Comparison of ENCODE assay signal across 13 mouse cellular contexts in the genomic region with DNA sequence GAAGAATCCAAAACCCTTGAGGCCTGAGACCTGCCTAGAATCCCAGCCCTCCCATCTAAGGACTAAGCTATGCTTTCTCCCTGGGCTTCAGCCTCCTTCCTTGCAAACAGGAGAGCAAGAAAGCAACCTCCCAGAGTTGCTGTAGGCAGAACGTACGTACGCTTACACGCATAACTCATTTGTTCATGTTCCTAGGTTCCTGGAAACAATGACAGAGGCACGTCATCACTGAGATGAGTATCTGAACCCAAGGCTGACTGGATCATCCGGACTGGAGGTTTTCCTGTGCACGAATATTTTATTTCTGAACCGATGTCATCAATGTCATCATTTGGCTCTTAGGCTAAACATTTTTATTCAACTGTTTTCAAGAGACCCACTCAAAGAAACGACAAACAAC. TPM values are rescaled to one million over a fixed set of nuclear protein-coding genes. Genes with fewer than 3 reads are reported as not detected.
DNase-seq lines count a peak whose midpoint lies in the region; ATAC-seq and TF ChIP-seq lines count a peak whose summit lies in the region.
"Had no signal": no experiment of that assay in that cellular context is flagged by ENCODE, and none has a peak within 500 bp of the region (broad histone marks: within the 10 kb centered on the region; RNA-seq: fewer than 3 reads in every experiment).

No protein-coding gene starts in this region.

- WGBS in heart, adult 2 months = 69% methylated on average over 9 of the region's 9 CpGs
- 83% methylated on average over 9 of the region's 9 CpGs for WGBS in liver, embryonic 11.5 days
- WGBS in forebrain, embryonic 15.5 days = 72% methylated on average over 9 of the region's 9 CpGs
- 45% methylated on average over 9 of the region's 9 CpGs for WGBS in olfactory bulb, adult 2 months

- no peaks in the 10 kb centered on the region for H3K79me2 ChIP-seq in heart, adult 2 months (replicated peaks; ENCODE audit: control insufficient read depth, insufficient read depth, low read length)

- ATAC-seq in liver, embryonic 11.5 days (replicated peaks; ENCODE audit: low FRiP score) = no peak
- no peak for ATAC-seq in forebrain, embryonic 15.5 days (replicated peaks)

- H3K9ac ChIP-seq in heart, adult 2 months (ENCODE audit: low read depth, low read length) = peak overlapping the region; percentile 58; the same call in 1 of the 2 replicates
- H3K9ac ChIP-seq in liver, embryonic 11.5 days (ENCODE audit: low read depth, low read length) = no peak overlapping the region
- H3K9ac ChIP-seq in forebrain, embryonic 15.5 days (replicated peaks) = peak overlapping the region; percentile 8; the same call in 1 of the 2 replicates
- H3K9ac ChIP-seq: liver, embryonic 15.5 days had no signal

- no peak for TF ChIP-seq EP300 in heart, adult 2 months (IDR thresholded peaks at IDR 0.05; ENCODE audit: insufficient read depth, low read depth, low read length)

- H3K4me3 ChIP-seq in heart, adult 2 months = peak overlapping the region; percentile 20
- no peak overlapping the region for H3K4me3 ChIP-seq in liver, embryonic 11.5 days (ENCODE audit: low read depth, low read length)
- no peak overlapping the region for H3K4me3 ChIP-seq in forebrain, embryonic 15.5 days
- peak overlapping the region; percentile 28 for H3K4me3 ChIP-seq in olfactory bulb, adult 2 months (ENCODE audit: insufficient read depth, low read depth, low read length)
- H3K4me3 ChIP-seq: erythroblast, embryonic 14.5 days; liver, embryonic 15.5 days had no signal

- peaks cover 2% of the 10 kb centered on the region; the same call in 1 of the 2 replicates for H3K36me3 ChIP-seq in heart, adult 2 months (ENCODE audit: control insufficient read depth, insufficient read depth, low read length)
- H3K36me3 ChIP-seq in liver, embryonic 11.5 days (ENCODE audit: control insufficient read depth, insufficient read depth, low read length) = peaks cover 2% of the 10 kb centered on the region; the same call in 1 of the 2 replicates
- no peaks in the 10 kb centered on the region for H3K36me3 ChIP-seq in forebrain, embryonic 15.5 days

- H3K27me3 ChIP-seq in heart, adult 2 months (ENCODE audit: control insufficient read depth, insufficient read depth, low read length) = no peaks in the 10 kb centered on the region
- H3K27me3 ChIP-seq in liver, embryonic 11.5 days (replicated peaks; ENCODE audit: control insufficient read depth, insufficient read depth, low read length) = no peaks in the 10 kb centered on the region
- H3K27me3 ChIP-seq in forebrain, embryonic 15.5 days = no peaks in the 10 kb centered on the region

- no peak for DNase-seq in heart, adult 2 months
- no peak for DNase-seq in heart, postnatal 14 days
- DNase-seq in liver, embryonic 11.5 days (ENCODE audit: low spot score) = no peak
- no peak for DNase-seq in liver
- DNase-seq in retina, embryonic 14.5 days (ENCODE audit: low spot score) = no peak
- DNase-seq in lung, postnatal 25 days (ENCODE audit: low spot score) = no peak
- DNase-seq: cerebellum, postnatal 25 days; right cerebral cortex, postnatal 25 days had no signal

- no peak for TF ChIP-seq POLR2A in heart, adult 2 months (IDR thresholded peaks at IDR 0.05; ENCODE audit: insufficient read depth, low read depth, low read length)
- no peak for TF ChIP-seq POLR2A in olfactory bulb, adult 2 months (IDR thresholded peaks at IDR 0.05; ENCODE audit: insufficient read depth, low read depth, low read length)

- H3K4me2 ChIP-seq in liver, embryonic 11.5 days = peak overlapping the region; percentile 14; the same call in 1 of the 2 replicates
- H3K4me2 ChIP-seq in forebrain, embryonic 15.5 days (replicated peaks) = no peak overlapping the region

- TF ChIP-seq CTCF in heart, adult 2 months (IDR thresholded peaks at IDR 0.05) = no peak
- TF ChIP-seq CTCF in olfactory bulb, adult 2 months (IDR thresholded peaks at IDR 0.05; ENCODE audit: insufficient read depth, low read depth, low read length) = no peak

- no peaks in the 10 kb centered on the region for H3K9me3 ChIP-seq in liver, embryonic 11.5 days (ENCODE audit: control insufficient read depth, low read length)
- no peaks in the 10 kb centered on the region for H3K9me3 ChIP-seq in forebrain, embryonic 15.5 days
- H3K9me3 ChIP-seq: G1E; liver, embryonic 15.5 days had no signal

- H3K4me1 ChIP-seq in heart, adult 2 months (ENCODE audit: control insufficient read depth, insufficient read depth, low read length) = peaks cover 11% of the 10 kb centered on the region
- peaks cover 26% of the 10 kb centered on the region for H3K4me1 ChIP-seq in liver, embryonic 11.5 days (replicated peaks; ENCODE audit: control insufficient read depth, insufficient read depth, low read length)
- peaks cover 52% of the 10 kb centered on the region for H3K4me1 ChIP-seq in forebrain, embryonic 15.5 days
- H3K4me1 ChIP-seq in olfactory bulb, adult 2 months (ENCODE audit: control insufficient read depth, insufficient read depth, low read length) = peaks cover 26% of the 10 kb centered on the region

- intact Hi-C loops in heart, adult 2 months (cut with DNase I) = loop anchor here (10.0 kb wide), 1 partner anchor 857 kb away; no protein-coding TSS in a partner anchor
- intact Hi-C loops in heart, postnatal 14 days (cut with DNase I) = no loop called here

- peak overlapping the region; percentile 71 for H3K27ac ChIP-seq in heart, adult 2 months
- H3K27ac ChIP-seq in liver, embryonic 11.5 days (ENCODE audit: low read depth, low read length) = no peak overlapping the region
- H3K27ac ChIP-seq in forebrain, embryonic 15.5 days (replicated peaks) = no peak overlapping the region
- H3K27ac ChIP-seq in olfactory bulb, adult 2 months (ENCODE audit: insufficient read depth, low read depth, low read length) = no peak overlapping the region
- H3K27ac ChIP-seq: liver, embryonic 15.5 days had no signal

RNA-seq across cellular contexts. Expression of a gene that starts 2.4 kb away (rescaled TPM):
- total RNA-seq in heart, adult 2 months (2021) = 1,000 to 10,000 TPM in 1 of 2 experiments, 100 to 1,000 TPM in 1; 956 to 1,224 TPM
- 575 and 746 TPM in 2 replicates for polyA plus RNA-seq in heart, adult 2 months (2012; rRNA removed)
- 100 to 1,000 TPM; 687 to 721 TPM for total RNA-seq in heart, postnatal 14 days (2021)
- 33.7 and 37.2 TPM in 2 replicates for polyA plus RNA-seq in liver, embryonic 11.5 days (2014; fragmentation: Nextera tagmentation; extraction: Ambion mirVana)
- polyA plus RNA-seq in forebrain, embryonic 15.5 days (2015; fragmentation: Nextera tagmentation; extraction: Ambion mirVana) = 71.3 and 75.6 TPM in 2 replicates
- not detected in 2 replicates for polyA plus RNA-seq in olfactory bulb, adult 2 months (2012; ENCODE audit: insufficient read depth, insufficient read length, low replicate concordance, missing spikeins)

Comparison
In these comparisons a context has a peak if more than half of its experiments do, and no peak if none do; other contexts are left out.
1. H3K4me3 ChIP-seq: peak in heart, adult 2 months (single experiment) and olfactory bulb, adult 2 months (single experiment); none in liver, embryonic 11.5 days (single experiment) and forebrain, embryonic 15.5 days (single experiment).